Mouse (Mus musculus) adrenal gland, postnatal 10 days (tissue): Measurements from ENCODE around the gene Cfap57. TPM values are rescaled to one million over a fixed set of nuclear protein-coding genes. Genes with fewer than 3 reads are reported as not detected.

ENCODE experiments used
- DNase-seq: peaks from one replicate; pipeline ENCODE4 v3.0.0; 2021; ENCODE audit warnings: mixed read lengths
- total RNA-seq, 2 experiments: library from RNA; stranded (reverse); gene quantifications; 2 replicates each; pipeline ENCODE4 v1.2.3; 2021

Gene Cfap57
- total RNA-seq, 2 experiments from 2014 or later = not detected

- peak; percentile 37 for DNase-seq
Observed at GRCm38 (mm10) chr4:118564062-118564925, 56.3 kb downstream of the Cfap57 start.

- DNase-seq = no peak
Observed at GRCm38 (mm10) chr4:118553039-118553649, 67.4 kb downstream of the Cfap57 start.

- peak; percentile 24 for DNase-seq
Observed at GRCm38 (mm10) chr4:118548130-118548480, 72.5 kb downstream of the Cfap57 start.

- DNase-seq = peak; percentile 57
Observed at GRCm38 (mm10) chr4:118547424-118548129, 73.0 kb downstream of the Cfap57 start.

GRCm38 (mm10) chr4:118544441-118545127 is 76.0 kb downstream of the Cfap57 start:
- no peak for DNase-seq

- peak; percentile 74 for DNase-seq
Observed at GRCm38 (mm10) chr4:118543592-118544260, 76.9 kb downstream of the Cfap57 start, which contains the start of gene Tmem125. Gene Tmem125, minus strand, starts transcription at chr4:118544044.

- peak; percentile 11 for DNase-seq
Observed at GRCm38 (mm10) chr4:118543158-118543530, 77.4 kb downstream of the Cfap57 start.

GRCm38 (mm10) chr4:118542510-118543157 is 77.9 kb downstream of the Cfap57 start:
- no peak for DNase-seq

GRCm38 (mm10) chr4:118539904-118540303 is 80.7 kb downstream of the Cfap57 start:
- no peak for DNase-seq

GRCm38 (mm10) chr4:118537801-118538200 is 82.8 kb downstream of the Cfap57 start:
- no peak for DNase-seq

GRCm38 (mm10) chr4:118535610-118536009 is 85.0 kb downstream of the Cfap57 start:
- no peak for DNase-seq

GRCm38 (mm10) chr4:118533605-118534004 is 87.0 kb downstream of the Cfap57 start:
- DNase-seq = no peak

- no peak for DNase-seq
Observed at GRCm38 (mm10) chr4:118533156-118533555, 87.4 kb downstream of the Cfap57 start.

GRCm38 (mm10) chr4:118532663-118533062 is 87.9 kb downstream of the Cfap57 start:
- DNase-seq = no peak

- DNase-seq = no peak
Observed at GRCm38 (mm10) chr4:118527720-118528119, 92.9 kb downstream of the Cfap57 start.

GRCm38 (mm10) chr4:118527335-118527681 is 93.3 kb downstream of the Cfap57 start:
- no peak for DNase-seq

GRCm38 (mm10) chr4:118526408-118527334 is 93.9 kb downstream of the Cfap57 start, which contains the start of gene 2610528J11Rik:
Gene 2610528J11Rik, plus strand, starts transcription at chr4:118526999.
- DNase-seq = no peak

GRCm38 (mm10) chr4:118525779-118526178 is 94.8 kb downstream of the Cfap57 start:
- DNase-seq = no peak

GRCm38 (mm10) chr4:118523976-118524375 is 96.6 kb downstream of the Cfap57 start:
- no peak for DNase-seq

GRCm38 (mm10) chr4:118522248-118522647 is 98.3 kb downstream of the Cfap57 start:
- no peak for DNase-seq
